Mouse (Mus musculus) urinary bladder, adult 2 months (tissue): ENCODE data around the gene Cenps. TPM values are rescaled to one million over a fixed set of nuclear protein-coding genes. Genes with fewer than 3 reads are reported as not detected.
A peak's percentile ranks its signal among the peaks of the same experiment; 100 is the strongest.
"Not testable (repeated sequence)": the region's sequence is repeated elsewhere in the genome, so short reads cannot be mapped to it uniquely, and the experiment has no call there.

Experiments
- DNase-seq: peaks from one replicate; pipeline ENCODE4 v3.0.0; 2022; ENCODE audit warnings: low spot score
- polyA plus RNA-seq: library from polyadenylated mRNA; depleted of rRNA; stranded (reverse); fragments of >200 nt; gene quantifications from 2 replicates; pipeline ENCODE4 v1.2.3, GENCODE M21; 2012; rRNA removed

Cenps gene
- 3.8 and 5.4 TPM in 2 replicates for polyA plus RNA-seq

DNA sequence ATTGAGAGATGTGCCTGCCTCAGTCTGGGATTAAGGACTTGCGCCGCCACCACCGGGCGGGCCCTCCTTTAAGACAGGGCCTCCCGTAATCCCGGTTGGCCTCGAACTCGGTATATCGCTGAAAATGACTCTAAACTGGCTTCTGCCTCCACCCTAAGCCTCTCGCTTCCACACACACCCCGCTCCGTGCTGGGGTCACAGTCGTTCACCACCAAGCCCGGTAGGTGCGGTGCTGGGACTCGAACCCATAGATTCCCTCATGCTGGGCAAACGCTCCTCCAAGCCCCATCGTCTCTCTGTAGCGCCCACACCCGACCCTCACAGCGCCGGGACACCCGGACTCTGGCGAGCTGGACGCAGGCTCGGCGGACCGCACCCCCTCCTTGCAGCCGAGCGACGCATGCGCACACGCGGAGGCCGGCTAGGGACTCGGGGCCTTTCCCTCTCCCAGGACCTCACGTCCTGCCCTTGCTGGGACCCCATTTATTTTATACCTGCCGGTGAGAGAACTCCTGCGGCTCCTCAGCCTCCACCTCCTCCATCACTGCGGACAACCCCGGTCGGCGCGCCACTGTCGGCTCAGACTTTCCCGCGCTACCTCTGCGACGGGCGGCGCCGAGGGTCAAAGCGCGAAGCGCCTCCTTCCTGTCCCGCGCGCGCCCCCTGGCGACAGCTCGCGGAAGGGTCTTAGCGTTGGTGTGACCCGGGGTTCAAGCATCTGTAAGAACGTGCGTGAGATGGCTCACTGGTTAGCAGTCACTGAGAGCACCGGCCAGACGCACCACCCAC lies at the start of gene Cenps:
Gene Cenps, minus strand, starts transcription at position 648 of the 789 bp plus-strand sequence.
- peak; percentile 89 for DNase-seq

DNA sequence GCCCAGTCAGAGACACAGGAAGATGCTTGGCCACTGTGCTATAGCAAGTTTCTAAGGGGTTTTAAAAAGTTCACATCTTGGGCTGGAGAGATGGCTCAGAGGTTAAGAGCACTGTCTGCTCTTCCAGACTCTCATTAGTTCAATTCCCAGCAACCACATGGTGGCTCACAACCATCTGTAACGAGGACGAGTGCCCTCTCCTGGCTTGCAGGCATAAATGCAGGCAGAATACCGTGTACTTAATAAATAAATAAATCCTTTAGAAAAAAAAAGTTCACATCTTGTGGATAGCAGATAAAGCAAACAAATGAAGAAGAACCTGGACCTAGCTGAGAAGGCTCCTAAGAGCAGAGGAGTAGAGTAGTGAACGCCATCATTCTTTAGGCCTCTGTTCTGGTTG lies 45.3 kb upstream of the Cenps start:
- DNase-seq, result no peak

DNA sequence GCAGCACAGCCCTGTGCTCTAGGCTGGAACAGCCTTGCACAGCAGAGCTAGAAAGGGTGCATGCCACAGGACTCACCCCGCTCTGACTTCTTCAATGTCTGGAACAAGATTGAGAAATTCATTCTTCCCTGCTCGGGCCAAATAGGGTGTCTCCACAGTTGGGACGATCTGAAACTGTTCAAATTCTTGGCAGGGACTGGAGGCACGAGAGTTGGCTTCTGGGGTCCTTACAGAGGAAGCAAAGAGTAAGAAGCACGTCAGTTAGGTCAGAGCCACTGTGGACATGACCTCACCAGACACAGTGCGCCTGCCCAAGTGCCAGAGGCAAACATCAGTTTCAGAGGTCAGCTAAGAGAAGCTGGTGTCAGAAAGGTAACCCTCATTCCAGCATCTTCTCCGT lies 44.8 kb upstream of the Cenps start:
- DNase-seq, result no peak

DNA sequence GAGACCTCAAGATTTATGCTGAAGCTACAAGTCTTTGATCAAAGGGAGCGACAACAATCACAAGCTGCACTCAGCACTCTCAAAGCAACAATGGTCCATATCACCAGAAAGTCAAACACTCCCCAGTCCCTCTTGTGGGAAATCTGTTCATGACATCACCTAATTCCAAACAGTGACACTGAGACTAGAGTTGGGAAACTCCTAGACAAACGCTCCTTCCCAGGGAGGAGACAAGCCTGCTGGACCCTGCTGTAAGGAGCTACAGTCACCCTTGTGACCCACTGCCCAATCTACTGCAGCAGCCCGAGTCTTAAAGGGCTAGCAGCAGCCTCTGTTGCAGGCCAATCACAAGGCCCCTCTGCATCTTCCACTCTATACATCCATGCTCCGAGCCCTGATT lies 42.1 kb upstream of the Cenps start:
- no peak for DNase-seq

DNA sequence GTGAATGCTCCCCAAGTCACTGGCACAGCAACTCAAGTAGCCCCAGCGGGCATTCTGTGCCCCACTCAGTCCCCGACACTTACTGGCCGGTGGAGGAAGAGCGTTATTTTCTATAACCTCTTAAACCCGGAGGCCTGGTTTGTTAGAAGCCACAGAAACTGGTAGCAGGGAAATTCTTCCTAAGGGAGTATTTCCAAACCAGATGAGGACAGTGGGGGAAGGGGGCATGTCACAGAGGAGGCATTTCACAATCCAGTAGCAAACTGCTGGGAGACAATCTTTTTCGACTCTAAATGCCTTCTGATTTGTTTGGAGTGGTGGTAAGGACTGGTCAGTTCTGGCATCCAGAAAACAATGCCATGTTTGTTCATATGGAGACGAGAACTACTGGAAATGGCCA lies 41.7 kb upstream of the Cenps start:
- DNase-seq, result no peak

DNA sequence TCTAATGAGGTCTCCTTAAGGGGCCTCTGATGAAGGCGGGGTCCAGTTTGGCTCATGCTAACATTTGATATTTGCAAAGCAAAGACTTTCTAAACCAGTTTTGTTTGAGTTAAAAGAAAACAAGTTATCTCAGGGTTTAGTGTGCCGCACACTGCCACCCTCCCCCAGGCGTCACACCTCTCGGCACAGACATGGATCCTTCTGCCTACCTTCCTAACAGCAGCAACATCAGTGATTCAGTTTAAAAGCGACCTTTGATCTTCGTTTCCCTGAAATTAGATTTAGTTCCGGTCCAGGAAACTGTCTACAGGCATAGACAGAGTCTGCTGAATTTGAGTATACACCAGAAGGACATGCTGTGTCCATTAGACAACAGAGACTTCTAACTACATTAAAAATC lies 40.9 kb upstream of the Cenps start:
- DNase-seq, result no peak

DNA sequence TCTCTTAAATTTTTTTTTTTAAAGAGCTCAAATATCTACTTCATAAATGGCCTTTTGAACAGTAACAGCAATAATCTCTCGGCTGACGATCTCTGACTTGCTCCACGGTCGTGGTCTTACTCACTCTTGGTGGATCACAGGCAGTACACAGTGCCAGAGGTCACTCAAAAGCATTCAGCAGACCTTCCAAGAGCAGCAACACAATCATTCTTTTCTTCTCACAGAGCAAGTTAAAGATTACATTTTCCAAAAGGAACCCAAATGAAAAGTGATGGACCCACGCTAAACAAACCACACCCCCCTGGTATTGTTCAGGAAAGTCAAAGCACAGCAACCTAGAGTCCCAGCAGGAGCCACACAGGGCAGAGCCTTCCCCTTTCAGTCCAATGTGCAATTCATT lies 39.6 kb upstream of the Cenps start:
- DNase-seq, result no peak

DNA sequence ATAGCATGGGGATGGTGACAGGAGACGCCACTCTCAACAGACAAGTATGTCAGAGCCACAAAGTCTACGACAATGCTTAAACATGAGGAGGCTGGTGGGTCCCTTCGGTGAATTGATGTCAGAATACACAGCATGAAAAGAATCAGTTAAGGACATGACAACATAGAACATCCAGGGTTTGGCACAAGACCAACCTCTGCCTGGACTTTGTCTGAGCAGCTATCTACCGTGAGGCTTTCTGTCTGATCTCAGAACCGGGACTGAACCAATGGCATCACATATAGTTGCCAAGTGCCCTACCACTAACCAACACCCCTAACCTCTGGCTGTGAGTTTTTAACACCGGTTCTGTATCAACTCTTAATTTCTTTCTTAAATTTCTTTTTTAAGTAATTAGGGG lies 39.2 kb upstream of the Cenps start:
- DNase-seq, result no peak

DNA sequence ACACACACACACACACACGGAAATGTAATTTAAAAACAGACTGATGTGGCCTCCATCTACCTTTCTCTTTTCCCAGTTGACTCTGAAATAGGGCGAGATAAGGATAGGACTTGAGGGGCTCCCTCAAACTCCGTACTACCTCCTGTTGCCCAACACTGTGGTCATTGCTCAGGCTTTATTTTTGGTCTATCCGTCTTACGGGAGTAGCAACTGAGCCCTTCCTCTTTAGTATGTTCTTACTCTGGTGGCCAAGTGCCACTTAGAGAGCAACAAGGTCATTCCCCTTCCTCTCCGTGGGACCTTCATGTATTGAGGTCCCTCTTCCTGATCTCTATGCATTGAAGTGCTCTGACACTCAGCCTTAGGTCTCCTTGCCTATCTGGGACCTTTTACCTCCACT lies 36.2 kb upstream of the Cenps start:
- DNase-seq, result no peak

DNA sequence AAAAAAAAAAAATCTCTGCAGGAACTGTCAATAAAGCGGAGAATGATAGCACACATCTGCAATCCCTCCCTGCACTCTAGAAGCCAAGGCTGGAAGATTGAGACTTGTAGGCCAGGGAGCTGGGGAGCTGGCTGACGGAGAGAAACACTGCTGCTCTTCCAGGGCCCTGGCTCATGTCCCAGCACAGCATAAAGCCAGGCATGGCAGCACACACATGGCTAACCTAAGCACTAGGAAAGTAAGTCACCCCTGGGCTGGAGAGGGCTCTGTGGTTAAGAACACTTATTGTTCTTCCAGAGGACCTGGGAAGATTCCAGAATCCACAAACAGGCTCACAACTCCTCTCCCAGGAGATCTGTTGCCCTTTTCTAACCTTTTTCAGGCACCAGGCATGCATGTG lies 35.2 kb upstream of the Cenps start:
- DNase-seq, result no peak

DNA sequence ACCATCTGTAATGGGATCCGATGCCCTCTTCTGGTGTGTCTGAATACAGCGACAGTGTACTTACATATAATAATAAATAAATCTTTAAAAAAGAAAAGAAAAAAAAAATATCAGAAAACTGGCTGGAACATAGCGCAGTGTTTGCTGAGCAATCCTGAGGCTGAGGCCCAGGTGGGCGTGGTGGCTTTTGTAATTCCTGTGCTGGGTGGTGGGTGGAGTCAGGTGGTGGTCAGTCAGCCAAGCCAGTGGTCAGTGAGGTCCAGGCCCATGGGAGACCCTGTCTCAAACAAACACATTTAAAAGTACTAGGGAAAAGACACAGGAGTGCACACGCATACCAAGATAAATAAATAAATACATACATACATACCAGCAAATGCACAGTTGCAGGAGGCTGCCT lies 34.7 kb upstream of the Cenps start:
- DNase-seq, result no peak

DNA sequence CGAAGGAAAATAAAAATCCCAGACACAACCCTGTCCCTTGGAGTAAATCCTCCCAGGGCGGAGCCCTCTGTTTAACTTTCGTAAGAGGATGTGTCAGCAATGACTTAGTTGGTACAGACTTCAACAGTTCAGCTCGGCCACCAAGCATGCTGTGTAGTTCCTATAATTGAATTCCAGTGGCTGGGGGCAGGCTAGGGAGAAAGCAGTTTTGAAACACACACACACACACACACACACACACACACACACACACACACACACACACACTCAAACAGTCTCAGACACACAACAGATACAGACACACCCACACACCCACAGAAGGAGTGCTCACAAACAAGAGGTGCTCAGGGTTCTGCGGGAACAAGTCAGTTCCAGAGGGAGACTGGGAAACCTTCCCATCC lies 34.2 kb upstream of the Cenps start:
- no peak for DNase-seq

DNA sequence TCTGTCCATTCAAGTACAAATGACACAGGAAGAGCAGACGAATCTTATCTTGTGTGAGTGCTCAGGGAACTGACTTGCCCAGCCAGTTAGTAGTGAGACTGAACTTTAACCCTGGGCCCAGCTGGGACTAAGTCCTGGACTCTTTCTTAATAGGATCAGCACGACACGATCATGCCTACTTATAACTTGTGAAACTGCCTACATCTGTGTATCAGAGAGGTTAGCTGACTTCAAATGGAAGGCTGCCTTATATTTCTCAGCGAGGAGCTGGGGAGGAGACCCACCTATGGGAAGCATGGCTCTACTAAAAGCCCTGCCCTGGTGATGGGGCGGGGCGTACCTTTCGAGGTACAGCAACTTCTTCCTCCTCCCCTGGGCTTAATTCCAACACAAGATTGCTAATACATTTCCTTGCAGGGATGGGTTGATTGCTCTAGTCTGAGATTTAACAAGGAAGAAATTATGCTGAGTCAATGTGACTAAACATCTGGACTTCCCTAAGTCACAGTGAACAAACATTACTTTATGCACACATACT lies 33.0 kb upstream of the Cenps start:
- DNase-seq, result no peak

DNA sequence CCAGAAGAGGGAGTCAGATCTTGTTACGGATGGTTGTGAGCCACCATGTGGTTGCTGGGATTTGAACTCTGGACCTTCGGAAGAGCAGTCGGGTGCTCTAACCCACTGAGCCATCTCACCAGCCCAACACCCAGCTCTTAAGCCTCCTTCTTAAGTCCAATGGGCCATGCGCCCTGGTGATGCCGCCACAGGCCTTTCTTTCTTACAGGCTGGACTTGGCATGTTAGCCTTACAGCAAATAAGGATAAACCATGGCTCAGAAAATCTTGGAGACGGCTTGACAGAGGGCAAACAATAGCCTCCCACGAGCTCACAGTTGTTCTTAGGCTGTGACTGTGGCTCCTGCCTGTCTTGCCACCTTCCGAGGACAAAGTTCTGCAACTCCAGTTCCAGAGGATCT lies 32.5 kb upstream of the Cenps start:
- not testable (repeated sequence) for DNase-seq

DNA sequence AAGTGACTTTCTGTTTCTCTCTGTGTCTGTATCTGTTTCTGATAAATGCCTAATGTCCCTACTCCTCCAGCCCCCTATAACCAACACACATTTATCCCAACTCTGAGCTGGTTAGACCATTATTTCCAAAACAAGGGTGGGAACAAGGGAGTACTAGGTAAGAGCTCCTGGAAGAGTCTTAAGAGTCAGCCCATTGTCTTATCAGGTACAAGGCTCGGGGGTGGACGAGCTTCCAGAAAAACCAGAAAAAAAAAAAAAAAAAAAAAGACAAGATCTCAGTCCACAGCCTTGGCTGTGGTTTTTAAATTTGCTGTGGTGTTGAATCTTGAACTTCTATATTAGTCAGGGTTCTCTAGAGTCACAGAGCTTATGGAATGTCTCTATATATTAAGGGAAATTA lies 30.6 kb upstream of the Cenps start:
- DNase-seq, result no peak

DNA sequence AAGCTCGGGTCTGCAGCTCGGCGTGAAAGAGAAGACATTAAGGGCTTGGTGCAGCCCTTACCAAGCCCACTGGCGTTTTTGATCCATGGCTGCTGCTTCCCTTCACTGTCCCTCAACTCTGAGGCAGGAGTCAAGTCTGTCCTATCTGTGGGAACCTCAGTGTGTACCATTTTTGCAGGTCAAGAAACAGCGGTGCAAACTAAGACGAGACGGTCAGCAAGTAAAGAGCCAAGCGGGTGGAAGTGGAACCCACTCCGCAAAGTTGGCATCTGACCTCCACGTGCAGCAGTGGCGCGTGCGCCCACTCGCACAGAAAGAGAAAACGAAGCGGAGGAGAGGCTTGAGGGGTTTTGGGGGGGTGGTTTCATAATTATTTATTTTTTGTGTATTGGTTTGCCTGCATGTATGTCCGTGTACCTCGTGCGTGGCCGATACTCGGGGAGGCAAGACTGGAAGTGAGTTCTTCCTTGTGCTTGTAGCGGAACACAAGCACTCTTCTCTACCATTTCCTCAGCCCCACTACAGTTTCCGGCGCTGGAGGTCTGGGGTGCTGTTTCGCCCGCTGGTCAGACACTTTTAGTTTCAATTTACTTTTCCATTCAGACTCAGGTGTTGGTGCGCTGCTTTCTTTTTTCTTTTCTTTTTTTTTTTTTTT lies 29.7 kb upstream of the Cenps start:
- DNase-seq, result no peak

DNA sequence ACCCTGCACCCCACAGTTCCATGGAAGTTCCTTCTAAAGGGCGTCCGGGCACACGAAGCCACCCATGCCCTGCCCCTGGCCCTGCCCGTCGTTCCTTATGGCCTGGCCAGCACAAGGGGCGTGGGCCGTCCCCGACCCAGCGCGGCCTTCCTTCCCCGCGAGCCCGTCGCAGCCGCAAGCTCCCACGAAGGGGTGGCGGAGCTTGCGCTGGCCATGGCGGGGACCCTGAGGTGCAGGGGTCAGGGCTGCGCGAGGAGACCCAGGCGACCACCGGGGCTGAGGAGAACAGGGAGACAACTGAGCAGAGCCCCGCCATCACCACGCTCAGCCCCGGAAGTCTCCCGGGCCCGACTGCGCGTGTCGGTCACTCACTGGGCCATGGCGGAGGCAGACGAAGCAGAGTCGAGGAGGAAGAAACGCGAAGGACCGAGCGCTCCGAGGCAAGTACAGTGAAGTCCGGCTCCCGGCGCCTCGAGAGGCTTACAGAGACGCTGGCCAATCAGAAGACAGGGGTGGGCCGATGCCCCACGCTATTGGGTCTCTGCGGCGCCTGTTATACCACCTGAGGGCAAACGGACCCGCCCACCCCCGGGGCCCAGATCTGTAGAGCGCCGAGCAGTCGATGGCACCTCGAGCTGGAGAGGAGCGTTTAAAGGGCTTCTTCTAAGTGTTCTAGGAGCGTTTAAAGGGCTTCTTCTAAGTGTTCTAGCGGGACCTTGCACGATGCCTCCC lies 29.0 kb upstream of the Cenps start, which contains the start of gene Pgd:
Gene Pgd, minus strand, starts transcription at position 557 of the 732 bp plus-strand sequence.
- peak; percentile 94 for DNase-seq

DNA sequence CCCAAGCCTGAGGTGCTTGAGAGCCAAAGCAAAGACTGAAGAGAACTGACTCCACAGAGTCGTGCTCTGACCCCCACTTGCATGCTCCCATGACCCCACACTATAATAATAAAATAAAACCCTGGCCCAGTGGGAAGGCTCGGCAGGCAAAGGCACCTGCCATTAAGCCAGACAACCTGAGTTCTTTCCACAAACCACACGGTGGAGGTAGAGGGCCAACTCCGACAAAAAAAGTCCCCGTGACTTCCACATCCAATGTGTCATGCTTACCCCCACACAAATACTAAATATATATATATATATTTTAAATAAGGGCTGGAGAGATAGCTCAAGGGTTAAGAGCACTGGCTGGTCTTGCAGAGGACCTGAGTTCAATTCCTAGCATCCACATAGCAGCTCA lies 26.7 kb upstream of the Cenps start:
- no peak for DNase-seq

DNA sequence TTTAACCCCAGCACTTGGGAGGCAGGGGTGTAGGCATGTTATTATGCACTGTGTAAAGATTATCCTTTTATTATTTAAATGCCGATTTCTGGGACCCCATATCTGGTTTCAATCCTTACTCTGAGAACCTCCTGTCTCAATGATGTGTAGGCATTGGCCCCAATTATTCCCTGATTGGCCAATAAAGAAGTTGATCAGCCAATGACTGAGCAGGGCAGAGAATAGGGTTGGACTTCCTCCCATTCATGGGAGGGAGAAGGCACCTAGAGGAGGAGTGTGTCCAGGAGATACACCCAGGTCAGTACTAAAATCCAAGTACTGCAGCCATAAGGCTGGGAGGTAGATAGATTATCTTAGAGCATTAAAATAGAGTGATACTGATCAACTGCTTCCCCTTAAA lies 25.8 kb upstream of the Cenps start:
- no peak for DNase-seq

DNA sequence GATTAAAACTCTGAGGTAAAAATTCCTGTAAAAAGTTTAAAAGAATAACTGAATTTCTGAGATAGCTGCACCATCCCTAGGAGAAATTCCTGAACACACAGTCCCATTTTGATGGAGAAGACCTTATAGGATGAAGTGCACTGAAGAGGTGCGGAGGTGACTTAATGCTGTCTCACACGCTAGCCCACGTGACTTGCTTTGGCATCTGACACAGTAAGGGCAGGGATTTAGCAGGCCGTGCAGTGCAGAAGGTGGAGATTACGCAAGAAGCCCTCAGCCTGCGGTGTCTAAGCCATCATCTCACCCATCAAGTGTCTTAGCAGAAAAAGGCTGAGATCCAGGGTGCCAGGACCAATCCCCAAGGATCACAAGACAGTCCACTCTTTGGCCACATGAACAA lies 23.7 kb upstream of the Cenps start:
- DNase-seq, result no peak

DNA sequence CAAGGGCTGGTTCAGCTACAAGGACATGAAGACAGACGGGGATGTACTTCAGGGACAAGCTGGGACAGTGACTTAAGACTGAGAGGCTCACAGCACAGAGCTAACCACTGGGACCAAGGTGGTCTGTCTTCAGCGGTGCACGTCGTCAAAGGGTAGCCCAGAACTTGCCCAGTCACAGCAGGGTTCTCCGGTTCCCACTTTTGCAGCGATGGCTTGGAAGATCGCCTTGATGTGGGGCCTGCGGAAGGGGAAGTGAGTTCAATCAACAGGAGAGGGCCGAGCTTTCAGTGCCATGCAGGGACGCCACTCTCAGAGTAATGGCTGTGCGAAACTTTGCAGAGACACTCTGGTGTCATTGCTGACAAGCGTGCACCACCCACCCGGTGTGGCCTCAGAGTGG lies 22.5 kb upstream of the Cenps start:
- DNase-seq, result no peak

DNA sequence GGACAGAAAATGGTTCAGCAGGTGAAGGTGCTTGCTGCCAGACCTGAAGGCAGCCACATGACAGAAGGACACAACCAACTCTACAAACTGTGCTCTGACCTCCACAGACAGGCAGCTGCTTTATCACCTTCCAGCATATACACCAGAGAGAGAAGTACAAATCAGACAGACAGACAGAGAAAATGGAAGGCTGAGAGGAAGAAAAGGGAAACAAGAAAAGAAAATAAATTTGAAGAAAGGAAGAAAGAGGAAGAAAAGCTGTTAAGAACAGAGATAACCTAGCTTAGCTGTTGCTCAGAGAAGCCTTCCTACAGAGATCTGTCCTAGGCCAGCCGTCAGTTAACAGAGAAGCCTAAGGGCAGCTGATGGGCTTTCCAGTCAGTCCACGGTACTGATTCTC lies 21.8 kb upstream of the Cenps start:
- no peak for DNase-seq
